Mouse (Mus musculus): ENCODE results near the gene Hoxa9.
A peak's percentile ranks its signal among the peaks of the same experiment; 100 is the strongest.

The Hoxa9 gene

DNA sequence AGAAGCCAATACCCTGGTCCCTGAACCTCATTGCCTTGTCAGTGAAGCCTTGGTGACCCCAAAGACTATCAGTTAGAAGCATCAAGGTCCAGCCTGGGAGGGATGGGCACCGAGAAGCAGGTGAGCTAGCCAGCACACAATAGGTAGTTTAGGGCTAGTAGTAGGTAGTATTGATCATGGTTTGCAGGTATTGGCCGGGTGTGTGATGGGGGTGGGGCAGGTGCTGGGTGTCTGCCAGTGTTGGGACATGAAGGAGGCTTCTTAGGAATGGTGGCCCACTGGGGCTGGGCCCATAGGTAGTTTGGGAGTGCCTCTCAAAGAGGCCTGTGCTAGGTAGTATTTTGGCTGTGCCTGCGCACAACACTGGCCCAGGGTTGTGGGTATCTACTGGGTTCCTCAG, 15.8 kb downstream of the Hoxa9 start:
- DNase-seq = no peak

GRCm38 (mm10) chr6:52214271-52214670, 16.6 kb downstream of the Hoxa9 start:
- no peak for DNase-seq

- peak; percentile 24 for DNase-seq
Measured at GRCm38 (mm10) chr6:52213119-52213986, 17.5 kb downstream of the Hoxa9 start, which contains the start of the genes Hoxa3 and Gm28308. Gene Hoxa3, minus strand, starts transcription at chr6:52213336. Gene Gm28308, minus strand, starts transcription at chr6:52213339.

DNA sequence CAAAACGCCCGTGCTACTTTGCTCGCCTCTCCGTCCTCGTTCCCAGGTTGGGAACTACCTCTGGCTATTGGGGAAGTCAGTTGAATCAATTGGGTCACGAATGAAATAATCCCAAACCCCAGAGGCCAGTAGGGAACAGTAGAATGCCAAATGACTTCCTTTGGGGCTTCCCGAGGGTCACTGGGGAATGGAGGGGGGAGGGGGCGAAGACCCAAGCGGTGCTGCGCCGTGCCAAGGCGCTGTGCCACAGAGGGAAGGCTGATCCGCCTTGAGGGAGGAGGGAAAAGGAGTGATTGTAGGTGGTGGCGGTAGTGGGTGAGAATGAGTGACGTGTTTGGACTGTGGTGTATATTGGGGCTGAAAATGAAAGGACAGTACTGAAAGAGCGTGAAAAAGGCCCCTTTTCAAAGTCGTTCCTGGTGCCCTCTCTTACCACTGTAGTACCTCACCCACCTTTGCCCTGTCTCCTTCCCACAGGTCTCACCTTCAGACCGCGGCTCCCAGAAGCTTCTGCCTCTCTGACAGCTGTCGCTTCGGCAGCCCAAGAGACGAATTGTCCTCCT, 18.3 kb downstream of the Hoxa9 start:
- DNase-seq = peak; percentile 17

GRCm38 (mm10) chr6:52211961-52212360, 18.9 kb downstream of the Hoxa9 start:
- DNase-seq = peak; percentile 15

DNA sequence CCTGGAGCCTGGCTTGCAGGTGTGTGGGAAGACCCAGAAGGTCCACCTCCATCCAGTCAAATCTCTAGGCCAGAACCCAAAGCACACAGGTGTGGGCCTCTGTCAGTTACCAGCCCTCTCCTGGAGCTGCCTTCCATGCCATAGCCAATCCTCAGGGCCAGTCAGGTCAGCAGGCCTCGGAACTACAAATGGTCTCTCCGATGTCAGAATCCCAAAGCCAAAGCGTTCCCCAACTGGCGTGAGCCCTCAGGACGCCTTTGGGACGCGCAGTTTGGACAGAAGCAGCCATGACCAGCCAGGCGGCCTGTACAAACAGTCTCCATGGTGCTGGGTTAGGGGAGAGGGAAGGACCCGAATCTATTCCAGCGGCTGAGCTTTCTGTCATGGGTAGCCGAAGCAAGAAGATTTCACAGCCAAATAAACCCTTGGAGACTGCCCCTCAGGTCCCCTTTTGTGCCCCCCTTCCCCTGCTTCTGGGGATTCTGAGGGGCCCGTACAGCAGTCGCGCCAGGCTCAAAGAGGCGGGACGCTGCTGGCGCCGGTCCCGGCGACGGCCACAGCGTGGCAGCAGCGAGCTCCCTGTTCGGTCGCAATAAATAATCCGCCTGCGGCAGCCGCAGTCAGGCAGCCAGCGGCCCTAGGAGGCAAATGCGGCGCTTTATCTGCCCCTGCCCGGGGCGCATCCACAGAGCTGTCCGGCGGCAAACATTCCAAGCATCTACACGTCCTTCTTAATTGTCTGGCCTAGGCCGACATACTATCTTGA, 19.5 kb downstream of the Hoxa9 start:
- DNase-seq = peak; percentile 79

- no peak for DNase-seq
Measured at GRCm38 (mm10) chr6:52209685-52210046, 21.2 kb downstream of the Hoxa9 start.

- no peak for DNase-seq
Measured at GRCm38 (mm10) chr6:52208868-52209684, 21.8 kb downstream of the Hoxa9 start.

DNA sequence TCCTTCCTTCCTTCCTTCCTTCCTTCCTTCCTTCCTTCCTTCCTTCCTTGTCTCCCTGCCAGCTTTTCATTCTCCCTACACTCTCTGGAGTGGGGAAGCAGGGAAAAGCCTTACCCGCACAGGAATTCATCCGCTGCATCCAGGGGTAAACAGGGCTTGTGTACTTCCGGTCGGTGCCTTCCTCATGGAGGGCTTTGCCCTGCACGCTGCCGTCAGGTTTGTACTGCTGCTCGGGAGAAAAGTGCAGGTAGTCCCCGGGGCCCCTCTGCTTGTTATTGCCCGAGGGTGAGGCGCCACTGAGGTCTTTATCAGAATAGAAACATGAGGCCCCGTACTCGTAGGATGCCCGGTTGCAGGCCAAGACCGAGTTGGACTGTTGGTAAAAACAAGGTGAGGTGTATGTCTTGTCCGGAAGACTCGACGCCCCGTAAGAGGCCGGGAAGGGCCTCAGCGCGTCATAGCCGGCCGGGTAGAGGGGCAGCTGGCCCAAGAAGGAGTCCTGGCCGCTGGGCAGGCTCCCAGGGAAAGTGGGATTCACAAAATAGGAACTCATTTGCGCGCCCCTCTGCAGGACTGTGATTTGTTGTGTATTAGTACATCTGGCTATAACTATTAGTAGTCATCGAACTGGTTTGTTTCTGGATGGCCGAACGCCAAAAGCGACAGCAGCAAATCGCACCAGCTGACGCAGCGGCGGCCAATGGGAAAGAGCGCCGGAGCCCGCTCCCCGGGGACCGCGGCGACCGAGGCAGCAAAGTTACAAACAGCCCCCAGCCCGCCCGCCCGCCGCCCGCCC, 22.6 kb downstream of the Hoxa9 start, which contains the start of gene Hoxa6:
TSS of gene Hoxa6 (minus strand) at position 651 of the 796 bp plus-strand sequence.
- no peak for DNase-seq

- DNase-seq = no peak
Measured at GRCm38 (mm10) chr6:52207684-52207976, 23.3 kb downstream of the Hoxa9 start.

DNA sequence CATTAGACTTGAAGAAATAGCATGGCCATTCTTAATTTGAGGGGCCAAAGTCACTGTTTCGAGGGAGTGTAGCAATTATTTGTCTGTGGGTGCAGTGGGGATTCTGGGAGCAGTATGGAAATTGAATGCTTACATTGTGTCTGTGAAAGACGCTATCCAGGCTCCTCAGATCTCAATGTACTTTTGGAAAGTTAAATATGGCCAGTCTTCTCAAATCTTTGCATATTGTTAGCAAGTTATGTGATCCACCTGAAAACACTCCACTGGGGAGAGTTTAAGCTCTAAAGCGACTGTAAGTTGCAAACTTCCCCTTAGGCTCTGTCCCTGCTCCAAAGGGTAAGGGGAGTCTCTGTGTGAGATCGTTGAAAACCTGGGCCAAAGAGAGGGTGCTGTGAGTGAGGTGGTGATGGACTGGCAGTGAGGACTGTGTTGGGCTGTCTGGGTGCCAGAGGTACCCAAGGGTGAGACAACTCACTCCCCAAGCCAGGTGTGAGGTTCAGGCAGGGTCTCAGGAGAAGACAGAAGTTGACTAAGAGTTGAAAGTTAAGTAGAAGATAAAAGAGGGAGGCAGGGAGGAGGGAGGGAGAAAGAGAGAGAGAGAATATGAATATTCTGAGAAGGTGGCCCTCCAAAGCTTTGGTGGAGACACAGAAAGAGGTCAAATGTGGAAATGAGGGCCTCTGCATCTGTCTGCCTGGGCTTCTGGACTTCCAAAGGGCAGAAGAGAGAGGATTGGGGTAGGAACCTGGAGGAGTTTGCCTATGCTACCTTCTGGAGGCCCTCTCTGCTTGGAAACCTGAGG, 23.8 kb downstream of the Hoxa9 start:
- DNase-seq = no peak

GRCm38 (mm10) chr6:52205638-52206621, 25.0 kb downstream of the Hoxa9 start:
- no peak for DNase-seq

DNA sequence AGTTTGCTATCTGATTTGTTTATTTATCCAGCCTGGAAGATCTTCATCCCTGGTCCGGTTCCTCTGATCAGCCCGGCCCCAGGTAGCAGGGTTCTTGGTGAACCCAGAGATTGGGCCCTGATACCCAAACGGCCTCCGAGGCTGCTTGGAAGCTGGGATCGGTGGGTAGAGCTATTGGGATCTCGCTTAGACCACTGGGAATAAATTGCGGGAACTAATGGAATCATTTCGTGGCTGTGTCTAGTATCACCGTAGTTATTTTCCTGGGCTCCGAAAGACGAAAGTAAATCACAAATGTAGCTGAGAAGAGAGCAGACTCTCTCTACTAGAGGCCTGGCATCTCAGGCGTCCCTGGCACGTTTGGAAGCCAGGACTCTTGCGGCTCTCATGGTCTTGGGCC, 25.7 kb downstream of the Hoxa9 start:
- no peak for DNase-seq

DNA sequence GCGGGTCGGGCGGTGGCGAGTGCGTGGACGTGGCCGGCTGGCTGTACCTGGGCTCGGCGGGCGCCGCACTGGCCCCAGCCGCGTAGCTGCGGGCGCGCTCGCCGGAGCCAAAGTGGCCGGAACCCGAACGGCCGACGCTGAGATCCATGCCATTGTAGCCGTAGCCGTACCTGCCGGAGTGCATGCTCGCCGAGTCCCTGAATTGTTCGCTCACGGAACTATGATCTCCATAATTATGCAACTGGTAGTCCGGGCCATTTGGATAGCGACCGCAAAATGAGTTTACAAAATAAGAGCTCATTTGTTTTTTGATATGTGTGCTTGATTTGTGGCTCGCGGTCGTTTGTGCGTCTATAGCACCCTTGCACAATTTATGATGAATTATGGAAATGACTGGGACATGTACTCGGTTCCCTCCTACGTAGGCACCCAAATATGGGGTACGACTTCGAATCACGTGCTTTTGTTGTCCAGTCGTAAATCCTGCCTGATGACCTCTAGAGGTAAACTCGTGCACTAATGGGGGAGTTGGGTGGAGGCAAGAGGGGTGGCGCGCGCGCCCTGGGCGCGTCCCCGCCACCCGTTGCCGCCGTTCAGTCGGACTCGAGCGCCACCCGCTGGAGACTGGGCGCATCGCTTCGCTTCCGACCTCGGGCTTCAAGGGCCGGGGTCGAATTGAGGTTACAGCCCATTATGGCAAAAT, 26.7 kb downstream of the Hoxa9 start, which contains the start of gene Hoxa5:
TSS of gene Hoxa5 (minus strand) at position 538 of the 703 bp plus-strand sequence.
- no peak for DNase-seq

DNA sequence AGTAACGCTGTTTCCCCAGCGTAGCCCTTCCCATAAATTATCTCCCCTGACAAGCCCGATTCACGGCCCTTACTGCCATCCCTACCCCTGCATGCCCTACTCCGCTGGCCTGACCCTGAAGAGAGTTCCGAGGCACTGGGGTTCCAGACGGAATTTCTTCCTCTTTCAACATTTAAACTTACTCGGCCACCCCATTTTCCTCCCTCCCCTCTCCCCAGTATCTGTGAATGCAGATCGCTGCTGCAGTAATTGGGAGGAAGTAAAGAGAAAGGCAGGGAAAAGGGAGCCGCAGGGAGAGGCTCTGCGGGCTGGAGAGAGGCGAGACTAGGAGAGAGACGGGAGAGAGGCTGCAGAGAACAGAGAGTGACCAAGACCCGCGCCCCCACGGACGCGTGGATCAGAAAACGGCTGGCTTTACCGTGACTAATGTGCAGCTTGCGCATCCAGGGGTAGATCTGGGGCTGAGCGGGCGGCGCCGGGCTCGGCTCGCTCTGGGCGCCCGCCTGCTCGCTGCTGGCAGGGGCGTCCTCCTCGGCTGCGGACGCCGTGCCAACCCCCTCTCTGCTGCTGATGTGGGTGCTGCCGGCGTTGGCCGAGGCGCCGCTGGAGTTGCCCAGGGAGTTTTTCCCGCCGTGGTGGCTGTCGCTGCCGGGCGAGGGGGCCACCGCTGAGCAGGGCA, 27.4 kb downstream of the Hoxa9 start:
- no peak for DNase-seq

GRCm38 (mm10) chr6:52203121-52203370, 27.8 kb downstream of the Hoxa9 start:
- no peak for DNase-seq

DNA sequence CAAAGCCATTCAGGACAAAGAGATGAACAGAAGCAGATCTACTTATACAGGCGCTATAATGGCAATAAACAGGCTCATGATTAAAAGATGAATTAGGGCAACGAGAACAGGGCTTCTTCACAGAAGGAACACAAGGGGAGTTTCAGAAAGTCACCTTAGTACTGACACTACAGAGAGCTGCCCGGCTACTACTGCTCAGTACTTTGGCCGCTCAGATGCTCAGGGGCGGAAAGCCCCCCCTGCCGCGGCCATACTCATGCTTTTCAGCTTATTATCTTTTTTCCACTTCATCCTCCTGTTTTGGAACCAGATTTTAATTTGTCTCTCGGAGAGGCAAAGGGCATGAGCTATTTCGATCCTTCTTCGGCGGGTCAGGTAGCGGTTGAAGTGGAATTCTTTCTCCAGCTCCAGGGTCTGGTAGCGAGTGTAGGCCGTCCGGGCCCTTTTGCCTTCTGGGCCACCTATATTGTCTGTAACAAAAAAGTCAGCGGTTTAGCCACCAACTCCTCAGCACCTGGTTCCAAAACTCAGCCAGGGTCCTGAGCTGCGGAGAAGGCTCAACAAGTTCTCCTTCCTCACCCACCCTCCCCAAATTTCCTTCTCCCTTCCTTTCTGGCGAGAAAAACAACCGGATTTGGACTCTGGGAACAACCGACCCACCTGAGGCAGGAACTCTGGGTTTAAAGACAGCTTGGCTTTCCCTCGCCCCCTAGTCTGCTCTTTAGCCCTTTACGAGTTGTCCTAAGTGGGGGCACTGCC, 28.3 kb downstream of the Hoxa9 start:
- no peak for DNase-seq

DNA sequence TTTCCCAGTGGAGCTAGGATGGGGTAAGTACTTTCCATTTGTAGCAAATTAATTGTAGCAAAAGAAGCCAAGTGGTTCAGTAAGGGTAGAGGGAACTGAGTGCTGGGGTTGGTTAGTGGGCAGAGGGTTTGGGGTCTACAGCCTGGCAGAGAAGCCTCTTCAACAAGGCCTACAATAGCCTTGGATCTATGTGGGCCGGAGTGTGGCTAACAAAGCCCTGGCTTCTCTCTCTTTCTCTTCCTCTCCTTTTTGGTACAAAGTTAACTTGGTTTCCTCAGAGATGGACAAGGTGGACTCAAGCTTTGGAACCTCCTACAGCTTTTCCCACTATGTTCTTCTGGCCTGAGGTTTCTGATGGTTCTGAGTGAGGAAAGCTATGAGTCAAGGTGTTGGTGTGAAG, 29.6 kb downstream of the Hoxa9 start:
- no peak for DNase-seq
